Mouse (Mus musculus) kidney, adult 9 months (tissue): Measurements from ENCODE around the gene Zmynd10.
A peak's percentile ranks its signal among the peaks of the same experiment; 100 is the strongest.
"Not testable (repeated sequence)": the region's sequence is repeated elsewhere in the genome, so short reads cannot be mapped to it uniquely, and the experiment has no call there.

Experiments used
- DNase-seq: peaks from one replicate; pipeline ENCODE4 v3.0.0; 2022

The Zmynd10 gene

DNA sequence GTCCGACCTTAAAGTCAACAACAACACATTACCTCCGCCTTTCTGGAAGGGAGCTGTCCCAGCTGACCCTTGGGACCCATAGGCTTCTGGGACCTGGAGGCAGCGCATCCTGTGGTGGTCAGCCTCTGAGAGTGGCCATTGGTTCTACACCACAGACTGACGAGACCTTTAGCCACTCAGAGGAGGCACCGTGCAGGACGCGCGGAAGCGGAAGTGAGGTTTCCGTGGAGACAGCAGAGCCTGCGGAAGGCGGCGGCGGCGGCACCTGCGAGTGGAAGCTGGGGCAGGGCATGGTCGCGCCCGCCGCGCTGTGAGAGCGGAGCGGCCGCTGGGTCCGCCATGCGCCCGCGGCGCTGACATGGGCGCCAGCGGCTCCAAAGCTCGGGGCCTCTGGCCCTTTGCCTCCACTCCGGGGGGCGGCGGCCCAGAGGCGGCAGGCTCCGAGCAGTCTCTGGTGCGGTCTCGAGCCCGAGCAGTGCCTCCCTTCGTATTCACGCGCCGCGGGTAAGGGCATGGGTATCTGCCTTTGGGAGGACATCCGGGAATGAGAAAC lies 16.0 kb downstream of the Zmynd10 start, which contains the start of gene Tusc2:
TSS of gene Tusc2 (plus strand) at position 227 of the 553 bp plus-strand sequence.
- DNase-seq = peak; percentile 98

DNA sequence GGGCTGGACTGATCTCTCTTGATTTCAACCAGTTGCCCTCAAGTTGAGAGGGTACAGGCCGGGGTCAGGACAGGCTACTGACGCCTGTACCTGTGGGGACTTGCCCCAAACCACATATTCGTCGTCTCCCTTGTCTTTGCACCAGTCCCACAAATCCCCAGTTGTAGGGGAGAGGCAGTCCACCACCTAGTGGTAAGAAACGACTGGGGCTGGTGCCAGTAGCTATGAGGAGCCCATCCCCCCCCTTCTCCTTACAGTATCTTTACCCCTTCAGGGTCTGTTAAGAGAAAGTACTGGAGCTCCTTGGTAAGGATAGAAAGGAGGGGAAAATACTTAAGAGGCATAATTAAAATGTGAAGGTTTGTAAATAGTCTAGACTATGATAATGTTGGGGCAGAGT lies 18.5 kb downstream of the Zmynd10 start:
- DNase-seq = not testable (repeated sequence)

DNA sequence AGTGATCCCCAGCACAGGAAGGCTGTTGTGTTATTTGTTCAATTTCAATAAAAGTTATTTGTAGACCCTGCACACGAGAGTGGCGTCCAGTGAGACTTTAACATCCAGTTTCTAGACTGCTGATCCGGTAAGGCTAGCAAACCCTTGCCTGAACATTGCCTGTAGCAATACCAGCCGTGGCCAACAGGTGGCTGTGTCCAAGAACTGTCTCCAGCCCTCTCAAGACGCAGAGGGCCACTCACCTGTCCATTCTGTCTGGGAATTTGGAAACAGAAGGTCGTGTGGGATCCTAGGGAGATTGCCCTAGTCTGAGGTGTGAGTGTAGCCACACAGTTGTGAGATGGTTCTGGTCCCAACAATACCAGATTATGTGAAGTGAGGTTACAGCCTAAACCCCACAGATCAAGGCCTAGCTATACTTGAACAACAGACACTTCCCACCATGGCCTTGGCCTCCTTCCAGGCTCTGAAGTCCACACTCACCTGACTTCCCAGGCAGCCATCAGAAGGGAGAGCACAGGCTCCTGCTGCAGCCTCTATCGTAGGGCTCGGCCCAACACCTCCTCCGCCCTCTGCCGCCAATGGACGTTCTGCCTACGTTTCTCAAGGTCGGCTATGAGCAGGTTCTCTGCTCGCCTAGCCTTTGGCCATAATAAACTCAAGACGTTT lies 19.1 kb downstream of the Zmynd10 start:
- peak; percentile 95 for DNase-seq

GRCm38 (mm10) chr9:107566855-107567254 lies 19.8 kb downstream of the Zmynd10 start:
- DNase-seq = peak; percentile 78

DNA sequence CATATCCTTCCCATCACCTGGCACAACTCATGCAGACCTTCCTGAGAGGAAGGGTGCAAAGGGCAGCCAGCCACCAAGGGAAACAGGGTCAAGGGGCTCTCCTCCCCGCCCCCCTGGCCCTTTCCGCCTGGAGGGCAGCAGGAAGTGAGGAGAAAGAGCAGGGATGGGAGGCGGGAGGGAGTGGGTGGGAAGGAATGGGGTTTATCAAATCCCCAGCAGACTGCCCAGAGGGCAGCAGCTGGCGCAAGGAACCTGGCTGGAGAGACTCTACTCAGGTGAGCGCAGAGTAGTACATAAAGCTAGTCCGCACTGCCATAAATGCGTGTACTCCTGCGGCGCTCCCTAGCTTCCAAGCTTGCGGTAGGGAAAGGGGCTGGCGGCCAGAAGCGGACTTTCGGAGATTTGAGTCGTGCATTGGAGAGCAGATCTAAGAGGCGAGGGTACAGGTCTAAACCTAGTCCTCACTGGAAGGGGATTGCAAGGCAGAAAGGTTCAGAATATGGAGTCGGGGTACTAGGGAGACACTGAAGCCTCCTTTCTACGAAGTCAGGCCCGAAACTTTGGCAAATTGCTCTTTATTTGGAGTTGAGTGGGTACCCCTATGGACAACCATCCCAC lies 20.7 kb downstream of the Zmynd10 start, which contains the start of gene Hyal2:
TSS of gene Hyal2 (plus strand) at position 244 of the 618 bp plus-strand sequence.
- DNase-seq = peak; percentile 93

DNA sequence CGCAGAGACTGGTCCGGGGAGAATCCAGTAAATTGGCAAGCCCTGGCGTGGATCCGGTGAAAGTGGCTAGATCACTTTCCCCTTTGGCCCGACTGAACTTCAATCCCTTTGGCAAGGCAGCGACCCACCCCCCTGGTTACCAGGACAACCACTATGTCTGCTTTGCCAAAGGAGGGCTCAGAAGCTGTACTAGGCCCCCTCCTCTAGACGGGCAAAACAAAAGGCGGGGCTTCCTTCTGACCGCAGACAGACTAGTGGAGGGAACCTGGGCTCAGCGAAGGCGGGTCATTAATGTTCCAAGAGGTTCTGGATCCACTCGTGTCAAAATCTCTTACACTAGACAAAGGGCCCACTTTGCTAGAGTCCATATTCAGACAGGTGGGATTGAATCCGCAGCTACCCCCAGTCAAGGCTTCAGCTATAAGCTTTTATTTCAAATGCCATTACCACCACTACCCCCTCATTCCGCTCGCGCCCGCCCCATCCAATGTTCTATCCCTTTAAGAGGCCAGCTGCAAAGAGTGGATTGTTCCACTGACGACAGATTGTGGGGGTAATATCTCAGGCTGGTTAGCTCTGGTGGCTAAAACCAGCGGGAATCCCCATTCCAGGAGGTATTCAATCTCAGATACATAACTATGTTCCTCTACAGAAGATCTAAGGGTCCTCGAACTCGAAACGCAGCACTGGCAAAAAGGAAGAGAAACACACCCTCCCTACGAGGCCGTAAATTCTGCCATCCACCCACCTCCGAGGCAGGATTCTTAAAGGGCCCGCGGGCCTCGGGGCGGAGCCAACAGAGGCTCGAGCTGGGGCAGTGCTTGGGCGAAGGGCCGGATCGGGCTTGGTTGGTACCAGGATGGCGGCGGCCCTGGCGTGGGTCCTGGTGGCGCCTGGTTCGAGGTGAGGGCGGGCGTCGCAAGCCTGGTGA lies 21.5 kb downstream of the Zmynd10 start:
- DNase-seq = peak; percentile 94

DNA sequence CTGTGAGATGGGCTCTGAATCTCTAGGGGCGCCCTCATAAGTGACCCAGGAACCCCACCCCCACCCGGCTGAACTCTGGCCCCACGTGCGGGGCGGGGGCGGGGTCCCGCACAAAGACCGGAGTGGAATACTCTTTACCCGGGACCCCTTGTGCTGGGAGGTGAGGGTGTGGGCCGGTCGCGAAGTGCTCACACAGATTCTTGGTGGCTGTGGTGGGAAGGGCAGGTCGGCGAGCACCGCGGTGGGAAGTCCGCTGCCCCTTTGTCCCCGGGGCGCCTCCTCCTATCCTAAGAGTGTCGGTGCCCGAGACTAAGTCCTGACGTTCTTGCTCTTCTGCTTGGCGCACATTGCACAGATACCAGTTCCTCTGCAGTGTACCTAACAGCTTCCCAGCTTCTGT lies 22.2 kb downstream of the Zmynd10 start:
- DNase-seq = no peak

DNA sequence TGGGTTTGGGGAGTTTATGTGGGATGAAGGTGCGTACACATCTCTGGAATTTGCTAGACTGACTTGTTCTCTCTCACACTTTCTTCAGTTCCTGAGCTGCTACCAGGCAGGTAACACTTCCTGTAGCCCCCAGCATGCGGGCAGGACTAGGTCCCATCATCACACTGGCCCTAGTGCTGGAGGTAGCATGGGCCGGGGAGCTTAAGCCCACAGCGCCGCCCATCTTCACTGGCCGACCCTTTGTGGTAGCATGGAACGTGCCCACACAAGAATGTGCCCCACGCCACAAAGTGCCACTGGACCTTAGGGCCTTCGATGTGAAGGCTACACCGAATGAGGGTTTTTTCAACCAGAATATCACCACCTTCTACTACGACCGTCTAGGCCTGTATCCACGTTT lies 22.9 kb downstream of the Zmynd10 start:
- no peak for DNase-seq

DNA sequence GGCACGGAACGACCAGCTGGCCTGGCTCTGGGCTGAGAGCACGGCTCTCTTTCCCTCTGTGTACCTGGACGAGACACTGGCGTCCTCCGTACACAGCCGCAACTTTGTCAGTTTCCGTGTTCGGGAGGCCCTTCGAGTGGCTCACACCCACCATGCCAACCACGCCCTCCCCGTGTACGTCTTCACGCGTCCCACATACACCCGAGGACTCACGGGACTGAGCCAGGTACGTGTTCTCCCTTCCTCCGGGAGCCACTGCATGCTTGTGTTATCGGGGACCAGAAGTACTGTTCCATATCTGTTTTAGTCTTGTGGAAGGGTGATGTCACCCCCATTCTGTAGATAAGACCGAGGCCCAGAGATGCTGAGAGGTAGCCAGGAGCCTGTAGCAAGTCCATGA lies 23.7 kb downstream of the Zmynd10 start:
- DNase-seq = no peak

DNA sequence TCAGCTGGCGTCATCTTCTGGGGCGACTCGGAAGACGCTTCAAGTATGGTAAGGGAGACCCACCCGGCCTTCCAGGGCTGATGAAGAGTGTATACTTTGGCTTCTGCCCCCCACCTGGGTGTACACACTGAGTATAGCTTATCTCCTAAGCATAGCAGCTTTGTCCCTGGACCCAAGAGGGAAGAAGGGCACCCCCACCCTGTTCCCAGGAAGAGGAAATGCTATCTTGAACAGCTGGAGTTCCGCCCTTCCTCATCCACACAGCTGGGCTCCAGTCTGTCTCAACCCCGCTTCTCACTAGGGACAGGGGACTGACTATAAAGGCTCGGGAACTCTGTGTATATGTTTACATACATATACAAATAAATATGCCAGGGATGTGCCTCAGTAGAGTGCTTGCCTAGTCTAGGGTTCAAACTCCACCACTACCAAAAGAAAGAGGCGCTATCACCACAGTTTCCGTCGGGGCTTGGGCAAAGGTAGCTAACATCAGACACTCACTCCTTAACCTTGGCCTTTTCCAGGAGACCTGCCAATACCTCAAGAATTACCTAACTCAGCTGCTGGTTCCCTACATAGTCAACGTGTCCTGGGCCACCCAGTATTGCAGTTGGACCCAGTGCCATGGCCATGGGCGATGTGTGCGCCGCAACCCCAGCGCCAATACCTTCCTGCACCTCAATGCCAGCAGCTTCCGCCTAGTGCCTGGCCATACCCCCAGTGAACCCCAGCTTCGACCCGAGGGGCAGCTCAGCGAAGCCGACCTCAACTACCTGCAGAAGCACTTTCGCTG lies 24.6 kb downstream of the Zmynd10 start:
- DNase-seq = peak; percentile 71

DNA sequence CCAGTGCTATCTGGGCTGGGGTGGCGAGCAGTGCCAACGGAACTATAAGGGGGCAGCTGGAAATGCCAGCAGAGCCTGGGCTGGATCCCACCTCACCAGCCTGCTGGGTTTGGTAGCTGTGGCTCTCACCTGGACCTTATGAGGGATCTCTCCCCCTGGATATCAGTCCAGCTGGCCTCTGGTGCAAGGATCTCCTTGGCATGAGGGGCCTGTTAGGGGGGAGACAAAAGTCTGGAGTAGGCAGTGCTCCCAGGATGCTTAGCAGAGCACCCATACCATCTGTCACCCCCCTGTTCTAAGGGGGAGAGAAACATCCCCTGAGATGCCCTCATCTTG lies 25.2 kb downstream of the Zmynd10 start:
- no peak for DNase-seq

- DNase-seq = not testable (repeated sequence)
These were observed 26.7 kb downstream of the Zmynd10 start for GRCm38 (mm10) chr9:107573774-107574173.

DNA sequence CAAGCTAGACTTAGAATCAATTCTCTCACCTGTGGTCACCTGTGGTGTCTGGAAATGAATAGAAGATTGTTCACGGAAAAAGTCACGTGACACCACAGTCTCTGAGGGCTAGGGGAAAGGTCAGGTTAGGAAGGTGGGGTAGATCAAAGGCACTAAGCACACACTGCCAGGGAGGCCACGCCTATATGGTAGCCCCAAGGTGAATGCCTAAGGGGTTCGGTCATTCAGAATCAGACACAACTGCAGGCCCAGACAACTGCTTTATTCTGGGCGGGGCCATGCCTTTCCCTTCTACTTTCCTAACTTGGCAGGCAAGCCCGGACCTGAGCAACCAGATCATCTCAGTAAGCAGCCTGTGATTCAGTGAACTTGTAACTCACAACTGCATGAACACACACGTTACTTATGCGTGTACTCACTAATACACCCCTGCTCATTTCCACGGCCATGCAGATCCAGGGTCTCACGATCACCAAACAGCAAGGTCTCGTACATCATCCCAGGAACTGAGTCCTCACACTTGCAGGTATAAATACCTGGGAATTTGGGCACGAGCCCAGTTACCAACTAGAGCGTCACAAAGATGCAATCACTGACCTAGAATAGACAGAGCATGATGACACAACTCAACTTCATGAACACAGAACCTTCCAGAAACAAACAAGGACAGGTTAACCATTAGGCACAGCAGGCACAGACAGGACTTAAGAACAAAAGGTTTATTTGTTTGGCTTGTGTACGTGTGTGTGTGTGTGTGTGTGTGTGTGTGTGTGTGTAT lies 28.7 kb downstream of the Zmynd10 start:
- DNase-seq = peak; percentile 70

DNA sequence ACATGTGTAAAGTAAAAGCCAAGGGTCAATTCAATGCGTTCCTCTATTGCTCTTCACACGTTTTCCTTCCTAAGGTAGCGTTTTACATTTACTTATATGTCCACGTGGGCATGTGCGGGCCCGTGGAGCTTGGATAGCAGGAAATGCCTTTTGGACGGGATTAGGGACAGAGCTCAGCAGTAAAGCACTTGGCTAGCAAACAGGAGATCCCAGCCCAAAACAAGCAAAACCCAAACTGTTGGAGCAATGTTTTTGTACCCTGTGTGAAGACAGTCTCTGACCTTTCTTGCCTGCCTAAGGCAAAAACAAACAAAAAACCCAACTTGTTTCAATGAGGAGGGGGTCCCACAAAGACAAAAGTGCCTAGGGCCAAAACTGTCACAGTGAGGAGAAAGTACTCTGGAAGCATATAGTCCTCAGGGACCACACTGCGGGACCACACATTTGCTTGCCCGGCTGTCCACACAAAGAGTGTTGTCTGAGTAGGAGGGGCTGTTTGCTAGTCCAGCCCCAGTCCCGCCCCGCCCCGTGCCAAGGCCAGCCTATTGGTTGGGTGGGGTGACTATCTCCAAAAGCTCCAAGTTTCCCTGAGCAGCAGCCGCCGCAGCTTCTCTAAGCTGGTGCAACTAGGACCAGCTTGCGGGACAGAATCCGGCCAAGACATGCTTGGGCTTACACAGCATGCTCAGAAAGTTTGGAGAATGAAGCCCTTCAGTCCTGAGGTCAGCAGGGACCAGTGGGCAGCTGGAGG lies 29.4 kb downstream of the Zmynd10 start, which contains the start of gene Hyal1:
TSS of gene Hyal1 (plus strand) at position 571 of the 751 bp plus-strand sequence.
- DNase-seq = peak; percentile 86

GRCm38 (mm10) chr9:107577871-107578270 lies 30.8 kb downstream of the Zmynd10 start:
- DNase-seq = no peak

DNA sequence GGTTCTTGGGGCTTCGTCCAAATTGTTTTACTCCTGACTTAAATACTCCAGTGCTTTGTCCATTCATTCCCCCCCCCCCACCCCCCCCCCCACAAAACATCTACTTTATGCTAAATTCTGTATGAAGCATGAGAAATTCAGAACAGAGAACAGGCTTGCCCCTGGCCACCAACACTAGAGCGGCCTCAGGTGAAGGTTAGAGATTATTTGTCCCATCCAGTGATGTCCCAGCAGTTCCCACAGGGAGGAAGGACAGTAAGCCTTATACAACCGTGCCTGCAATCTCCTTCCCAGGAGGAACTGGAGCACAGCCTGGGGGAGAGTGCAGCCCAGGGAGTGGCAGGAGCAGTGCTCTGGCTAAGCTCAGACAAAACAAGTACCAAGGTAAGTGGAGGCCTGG lies 31.5 kb downstream of the Zmynd10 start, which contains the start of gene Naa80:
TSS of gene Naa80 (plus strand) at position 301 of the 400 bp plus-strand sequence.
- DNase-seq = no peak

DNA sequence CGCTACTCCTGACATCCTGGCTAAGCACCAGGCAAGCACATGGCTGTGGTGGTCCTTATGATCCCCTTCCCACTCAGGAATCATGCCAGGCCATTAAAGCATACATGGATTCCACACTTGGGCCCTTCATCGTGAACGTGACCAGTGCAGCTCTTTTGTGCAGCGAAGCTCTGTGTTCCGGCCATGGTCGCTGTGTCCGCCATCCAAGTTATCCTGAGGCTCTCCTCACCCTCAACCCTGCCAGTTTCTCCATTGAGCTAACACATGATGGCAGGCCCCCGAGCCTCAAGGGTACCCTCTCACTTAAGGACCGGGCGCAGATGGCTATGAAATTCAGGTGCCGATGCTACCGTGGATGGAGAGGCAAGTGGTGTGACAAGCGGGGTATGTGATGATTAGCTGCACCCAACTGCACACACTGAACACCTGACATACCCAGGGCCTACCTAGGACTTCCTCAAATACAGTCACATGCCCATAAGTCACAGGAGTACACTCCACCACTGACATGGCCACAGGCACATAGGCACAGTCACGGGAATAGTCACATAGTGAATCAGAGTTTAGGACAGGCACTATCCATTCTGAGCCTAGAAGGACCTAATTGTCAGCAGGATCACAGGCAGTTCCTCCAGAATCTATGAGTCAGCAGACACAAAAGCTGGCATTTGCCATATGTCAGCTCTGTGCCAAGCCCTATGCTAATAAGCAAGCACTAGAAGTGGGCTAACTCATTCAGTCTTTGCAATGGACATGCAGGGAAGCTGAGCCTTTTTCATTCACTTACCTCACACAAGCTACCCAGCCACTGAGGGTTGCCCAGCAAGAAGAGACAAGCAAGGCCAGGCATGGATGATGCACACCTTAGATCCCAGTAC lies 32.2 kb downstream of the Zmynd10 start:
- DNase-seq = no peak

GRCm38 (mm10) chr9:107580501-107581317 lies 33.6 kb downstream of the Zmynd10 start, which contains the start of gene Hyal3:
TSS of gene Hyal3 (plus strand) at chr9:107580818.
- peak; percentile 97 for DNase-seq

GRCm38 (mm10) chr9:107581584-107581983 lies 34.5 kb downstream of the Zmynd10 start:
- no peak for DNase-seq
